Mouse (Mus musculus) neural tube, embryonic 12.5 days (tissue): Measurements from ENCODE around the gene Cox6a2. TPM values are rescaled to one million over a fixed set of nuclear protein-coding genes. Genes with fewer than 3 reads are reported as not detected.

Experiments
- ATAC-seq: fragments of 200-750 bp; cut with Nextera tagmentation; 2 replicates; pipeline ENCODE4 v1.8.0; 2017; ENCODE audit warnings: low read depth, mild to moderate bottlenecking, moderate TSS enrichment, moderate library complexity; ENCODE audit not compliant: low FRiP score
- H3K27ac ChIP-seq: fragments of 300-500 bp; sonication (generic); 2 replicates; pipeline ENCODE4 v1.5.1; 2016
- H3K27me3 ChIP-seq: fragments of 300-500 bp; sonication (generic); replicated peaks from 2 replicates; pipeline ENCODE4 v1.6.1; 2016; ENCODE audit warnings: mild to moderate bottlenecking
- H3K36me3 ChIP-seq: fragments of 300-500 bp; sonication (generic); 2 replicates; pipeline ENCODE4 v1.6.1; 2016; ENCODE audit warnings: mild to moderate bottlenecking
- H3K4me1 ChIP-seq: fragments of 300-500 bp; sonication (generic); 2 replicates; pipeline ENCODE4 v1.6.1; 2016
- H3K4me2 ChIP-seq: fragments of 300-500 bp; sonication (generic); replicated peaks from 2 replicates; pipeline ENCODE4 v1.6.1; 2016; ENCODE audit warnings: mild to moderate bottlenecking
- H3K4me3 ChIP-seq: fragments of 300-500 bp; sonication (generic); 2 replicates; pipeline ENCODE4 v1.5.1; 2016
- H3K9ac ChIP-seq: fragments of 300-500 bp; sonication (generic); 2 replicates; pipeline ENCODE4 v1.6.1; 2016; ENCODE audit warnings: mild to moderate bottlenecking
- H3K9me3 ChIP-seq: fragments of 300-500 bp; sonication (generic); 2 replicates; pipeline ENCODE4 v1.6.1; 2016; ENCODE audit warnings: mild to moderate bottlenecking
- WGBS: fragments of 180-500 bp; shearing (Covaris S2); methylation state at CpG from one replicate; pipeline ENCODE4 v1.1.7; 2016; 5-methylcytosine and 5-hydroxymethylcytosine counted together
- polyA plus RNA-seq: library from polyadenylated mRNA; unstranded; fragments of >200 nt; fragmentation: Nextera tagmentation; extraction: Ambion mirVana; gene quantifications from 2 replicates; pipeline ENCODE4 v1.2.1, GENCODE M21; 2016

Gene Cox6a2
- polyA plus RNA-seq, 1 experiment from 2014 or later: 2.1 TPM

- ATAC-seq: no peak
- 66% methylated on average over 10 of the region's 10 CpGs for WGBS
- no peak overlapping the region for H3K4me3 ChIP-seq
- H3K4me1 ChIP-seq: peaks cover 9% of the 10 kb centered on the region
- H3K27ac ChIP-seq: no peak overlapping the region
- H3K9ac ChIP-seq: no peak overlapping the region
- no peaks in the 10 kb centered on the region for H3K9me3 ChIP-seq
- no peak overlapping the region for H3K4me2 ChIP-seq
- H3K36me3 ChIP-seq: peaks cover 49% of the 10 kb centered on the region
- H3K27me3 ChIP-seq: 0 out of 2 replicates have a peak, but pooled peaks cover 5% of the 10 kb centered on the region
Observed at GRCm38 (mm10) chr7:128243921-128244320, 37.7 kb upstream of the Cox6a2 start.

GRCm38 (mm10) chr7:128242331-128242730 lies 36.1 kb upstream of the Cox6a2 start:
- Histone ChIP-seq H3K4me2 (no peak overlapping the region), H3K27ac (no peak overlapping the region), H3K4me3 (no peak overlapping the region), H3K9me3 (no peaks in the 10 kb centered on the region), H3K36me3 (peaks cover 49% of the 10 kb centered on the region), H3K4me1 (peaks cover 9% of the 10 kb centered on the region), H3K27me3 (0 out of 2 replicates have a peak, but pooled peaks cover 5% of the 10 kb centered on the region), H3K9ac (no peak overlapping the region)
- WGBS: 96% methylated on average over 16 of the region's 16 CpGs
- ATAC-seq: no peak

GRCm38 (mm10) chr7:128240131-128240784 lies 34.1 kb upstream of the Cox6a2 start:
- H3K4me3 ChIP-seq: no peak overlapping the region
- no peaks in the 10 kb centered on the region for H3K27me3 ChIP-seq
- no peaks in the 10 kb centered on the region for H3K9me3 ChIP-seq
- no peak for ATAC-seq
- H3K4me1 ChIP-seq: no peaks in the 10 kb centered on the region; the same call in none of the 2 replicates
- peaks cover 48% of the 10 kb centered on the region for H3K36me3 ChIP-seq
- no peak overlapping the region for H3K27ac ChIP-seq
- WGBS: 94% methylated on average over 27 of the region's 27 CpGs
- 0 out of 2 replicates have a peak overlapping the region, but pooled peaks have one; percentile 8 for H3K9ac ChIP-seq
- no peak overlapping the region for H3K4me2 ChIP-seq

GRCm38 (mm10) chr7:128238991-128239390 lies 32.8 kb upstream of the Cox6a2 start:
- Histone ChIP-seq H3K9ac (no peak overlapping the region), H3K4me3 (peak overlapping the region; percentile 64)

GRCm38 (mm10) chr7:128237927-128238778 lies 32.0 kb upstream of the Cox6a2 start, which contains the start of gene 9130023H24Rik:
9130023H24Rik (minus strand) TSS chr7:128238031.
- Histone ChIP-seq H3K9me3 (no peaks in the 10 kb centered on the region), H3K36me3 (peaks cover 31% of the 10 kb centered on the region), H3K4me2 (peak within 1 kb of the TSS; percentile 88), H3K9ac (peak within 1 kb of the TSS; percentile 73), H3K4me3 (peak within 1 kb of the TSS; percentile 64), H3K27ac (peak within 1 kb of the TSS; percentile 83), H3K27me3 (no peaks in the 10 kb centered on the region), H3K4me1 (no peaks in the 10 kb centered on the region; the same call in none of the 2 replicates)
- under 1% methylated on average over 72 of the region's 72 CpGs for WGBS
- ATAC-seq: peak; percentile 91

More at GRCm38 (mm10) chr7:128238991-128239390, 32.8 kb upstream of the Cox6a2 start:
- peaks cover 35% of the 10 kb centered on the region for H3K36me3 ChIP-seq
- peak overlapping the region; percentile 88 for H3K4me2 ChIP-seq
- 28% methylated on average over 4 of the region's 4 CpGs for WGBS
- no peaks in the 10 kb centered on the region; the same call in none of the 2 replicates for H3K4me1 ChIP-seq
- ATAC-seq: no peak
- H3K27me3 ChIP-seq: no peaks in the 10 kb centered on the region
- no peaks in the 10 kb centered on the region for H3K9me3 ChIP-seq
- H3K27ac ChIP-seq: no peak overlapping the region

- ATAC-seq: no peak
- peak overlapping the region; percentile 64 for H3K4me3 ChIP-seq
- under 1% methylated on average over 25 of the region's 25 CpGs for WGBS
Observed at GRCm38 (mm10) chr7:128237593-128237926, 31.4 kb upstream of the Cox6a2 start.

GRCm38 (mm10) chr7:128236856-128237592 lies 30.8 kb upstream of the Cox6a2 start, which contains the start of gene Armc5:
Armc5 (plus strand) TSS chr7:128237342.
- 27% methylated on average over 37 of the region's 37 CpGs for WGBS
- ATAC-seq: peak; percentile 19; the same call in 1 of the 2 replicates

More at GRCm38 (mm10) chr7:128237593-128237926, 31.4 kb upstream of the Cox6a2 start:
- H3K36me3 ChIP-seq: peaks cover 25% of the 10 kb centered on the region
- peak overlapping the region; percentile 83; the same call in 1 of the 2 replicates for H3K27ac ChIP-seq
- peak overlapping the region; percentile 88 for H3K4me2 ChIP-seq
- no peaks in the 10 kb centered on the region; the same call in none of the 2 replicates for H3K4me1 ChIP-seq
- H3K9me3 ChIP-seq: no peaks in the 10 kb centered on the region
- H3K9ac ChIP-seq: peak overlapping the region; percentile 47
- H3K27me3 ChIP-seq: no peaks in the 10 kb centered on the region

GRCm38 (mm10) chr7:128236426-128236825 lies 30.2 kb upstream of the Cox6a2 start:
- peaks cover 16% of the 10 kb centered on the region for H3K36me3 ChIP-seq
- H3K4me3 ChIP-seq: no peak overlapping the region
- ATAC-seq: no peak
- WGBS: 93% methylated on average over 13 of the region's 13 CpGs
- peak overlapping the region; percentile 47; the same call in 1 of the 2 replicates for H3K9ac ChIP-seq
- H3K27me3 ChIP-seq: no peaks in the 10 kb centered on the region
- no peaks in the 10 kb centered on the region; the same call in none of the 2 replicates for H3K4me1 ChIP-seq
- H3K9me3 ChIP-seq: no peaks in the 10 kb centered on the region
- peak overlapping the region; percentile 88 for H3K4me2 ChIP-seq
- H3K27ac ChIP-seq: no peak overlapping the region

More at GRCm38 (mm10) chr7:128236856-128237592, 30.8 kb upstream of the Cox6a2 start, which contains the start of gene Armc5:
- H3K4me1 ChIP-seq: no peaks in the 10 kb centered on the region; the same call in none of the 2 replicates
- H3K27me3 ChIP-seq: no peaks in the 10 kb centered on the region
- H3K4me2 ChIP-seq: peak within 1 kb of the TSS; percentile 88
- H3K9me3 ChIP-seq: no peaks in the 10 kb centered on the region
- H3K36me3 ChIP-seq: peaks cover 20% of the 10 kb centered on the region
- H3K9ac ChIP-seq: peak within 1 kb of the TSS; percentile 73
- H3K4me3 ChIP-seq: peak within 1 kb of the TSS; percentile 64
- peak within 1 kb of the TSS; percentile 83 for H3K27ac ChIP-seq

- 95% methylated on average over 1 of the region's 1 CpGs for WGBS
- no peak for ATAC-seq
- H3K27ac ChIP-seq: no peak overlapping the region
- no peak overlapping the region for H3K4me3 ChIP-seq
- no peaks in the 10 kb centered on the region for H3K9me3 ChIP-seq
- peaks cover 8% of the 10 kb centered on the region for H3K36me3 ChIP-seq
- H3K9ac ChIP-seq: no peak overlapping the region
- no peaks in the 10 kb centered on the region for H3K27me3 ChIP-seq
- H3K4me2 ChIP-seq: no peak overlapping the region
- H3K4me1 ChIP-seq: no peaks in the 10 kb centered on the region; the same call in none of the 2 replicates
Observed at GRCm38 (mm10) chr7:128235481-128235880, 29.3 kb upstream of the Cox6a2 start.

GRCm38 (mm10) chr7:128234796-128235195 lies 28.6 kb upstream of the Cox6a2 start:
- H3K4me2 ChIP-seq: no peak overlapping the region
- no peaks in the 10 kb centered on the region for H3K9me3 ChIP-seq
- no peaks in the 10 kb centered on the region for H3K27me3 ChIP-seq
- 0 out of 2 replicates have a peak, but pooled peaks cover under 1% of the 10 kb centered on the region for H3K36me3 ChIP-seq
- H3K4me3 ChIP-seq: no peak overlapping the region
- no peak overlapping the region for H3K9ac ChIP-seq
- WGBS: 88% methylated on average over 2 of the region's 2 CpGs
- ATAC-seq: no peak
- H3K27ac ChIP-seq: no peak overlapping the region
- H3K4me1 ChIP-seq: no peaks in the 10 kb centered on the region; the same call in none of the 2 replicates

GRCm38 (mm10) chr7:128231741-128232140 lies 25.6 kb upstream of the Cox6a2 start:
- 46% methylated on average over 8 of the region's 8 CpGs for WGBS
- no peak for ATAC-seq
- H3K9me3 ChIP-seq: no peaks in the 10 kb centered on the region

More at GRCm38 (mm10) chr7:128231741-128232140, 25.6 kb upstream of the Cox6a2 start:
- Histone ChIP-seq H3K4me2 (no peak overlapping the region), H3K9ac (no peak overlapping the region), H3K4me3 (no peak overlapping the region), H3K4me1 (no peaks in the 10 kb centered on the region), H3K27me3 (no peaks in the 10 kb centered on the region), H3K27ac (no peak overlapping the region), H3K36me3 (no peaks in the 10 kb centered on the region)
